Mouse (Mus musculus) left cerebral cortex, postnatal 36 days (tissue): ENCODE measurements around the gene Kptn. TPM values are rescaled to one million over a fixed set of nuclear protein-coding genes. Genes with fewer than 3 reads are reported as not detected.
A peak's percentile ranks its signal among the peaks of the same experiment; 100 is the strongest.

Experiments used
- DNase-seq, 2 experiments: peaks; one replicate each; pipeline ENCODE4 v3.0.0; 2021 to 2022; ENCODE audit warnings: low spot score in 2 of 2, mixed read lengths in 1 of 2
- intact Hi-C: fragments of 180-260 bp; cut with DNase I; formaldehyde crosslinking; loops from one replicate; pipeline ENCODE4 v1.15.1; 2025
- total RNA-seq, 2 experiments: library from RNA; stranded (reverse); gene quantifications; 2 replicates each; pipeline ENCODE4 v1.2.3; 2021

Kptn gene
- total RNA-seq, 2 experiments from 2014 or later = 40.9 to 44.9 TPM

DNA sequence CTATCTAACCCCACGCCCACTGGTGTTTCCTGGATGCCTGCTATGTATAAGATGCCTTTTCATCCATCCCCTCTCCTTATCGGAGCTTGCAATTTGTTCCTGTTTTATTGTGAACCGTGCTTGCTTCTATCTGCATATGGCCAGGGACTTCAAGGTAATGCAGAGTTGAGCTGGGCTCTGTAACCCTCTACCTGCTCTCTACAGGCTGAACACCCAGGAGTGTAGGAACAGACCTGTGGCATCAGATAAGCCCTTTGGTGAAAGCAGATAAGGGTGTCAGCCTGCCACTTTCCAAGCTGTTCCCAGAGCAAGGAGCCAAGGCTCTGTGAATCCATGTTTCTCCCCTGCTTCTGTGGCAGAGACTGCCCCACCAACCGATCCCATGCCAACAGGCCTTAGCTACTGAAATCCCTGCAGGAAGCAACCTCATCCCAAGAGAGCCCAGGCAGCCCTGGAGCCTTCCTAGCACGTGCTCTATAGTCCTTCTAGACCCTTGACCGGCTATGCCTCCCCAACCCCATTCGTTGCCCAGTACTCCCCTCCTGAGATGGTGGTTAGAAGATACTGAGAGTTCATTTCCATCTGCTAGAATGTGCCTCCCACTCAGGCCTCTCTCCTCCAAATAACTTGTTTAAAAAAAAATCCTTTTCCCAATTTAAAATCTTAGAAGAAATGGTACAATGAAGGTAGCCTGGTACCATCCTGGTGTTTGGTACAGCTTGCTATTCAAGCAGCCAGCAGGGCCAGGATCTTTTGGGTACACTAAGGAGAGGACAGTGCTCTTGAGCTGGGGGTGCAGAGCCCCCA, 8.2 kb upstream of the Kptn start:
- intact Hi-C loops = no loop called here
- DNase-seq = no peak

DNA sequence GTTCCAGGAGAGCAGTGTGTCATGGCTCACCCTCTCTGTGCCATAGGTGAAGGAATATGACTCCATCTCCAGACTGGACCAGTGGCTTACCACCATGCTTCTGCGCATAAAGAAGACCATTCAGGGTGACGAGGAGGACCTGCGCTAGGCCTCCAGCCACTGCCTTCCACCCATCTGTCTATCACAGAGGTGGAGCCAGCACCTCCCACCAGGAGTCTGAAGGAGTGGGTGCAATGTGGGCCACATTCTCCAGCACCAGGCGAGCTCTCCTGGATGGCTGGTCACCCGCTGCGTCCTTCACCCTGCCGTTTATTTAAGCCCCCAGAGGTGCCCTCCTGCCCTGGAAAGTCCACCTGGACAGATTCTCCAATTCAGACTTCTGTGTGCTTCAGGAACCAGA, 3.3 kb upstream of the Kptn start:
- intact Hi-C loops = no loop called here

DNA sequence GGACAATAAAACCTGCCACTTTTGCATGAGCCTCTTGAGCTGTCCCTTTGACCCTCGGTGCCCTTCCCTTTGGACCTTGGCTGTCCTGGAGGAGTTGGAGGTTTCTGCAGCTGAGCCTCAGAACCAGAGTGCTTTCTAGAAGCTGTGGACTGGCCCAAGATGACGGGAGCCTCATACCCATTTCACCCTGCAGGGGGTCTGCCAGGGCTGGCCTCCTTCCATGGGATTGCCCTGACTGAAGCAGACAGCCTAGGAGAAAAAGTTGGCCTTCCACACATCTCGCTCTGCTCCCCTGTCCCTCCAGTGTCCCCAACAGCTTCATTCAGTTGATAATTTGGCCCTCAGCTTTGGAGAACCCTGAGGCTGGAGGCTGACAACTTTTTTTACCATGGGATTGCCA, 2.6 kb upstream of the Kptn start:
- DNase-seq = no peak
- intact Hi-C loops = no loop called here

More for the DNA sequence above, 3.3 kb upstream of the Kptn start:
- no peak for DNase-seq

DNA sequence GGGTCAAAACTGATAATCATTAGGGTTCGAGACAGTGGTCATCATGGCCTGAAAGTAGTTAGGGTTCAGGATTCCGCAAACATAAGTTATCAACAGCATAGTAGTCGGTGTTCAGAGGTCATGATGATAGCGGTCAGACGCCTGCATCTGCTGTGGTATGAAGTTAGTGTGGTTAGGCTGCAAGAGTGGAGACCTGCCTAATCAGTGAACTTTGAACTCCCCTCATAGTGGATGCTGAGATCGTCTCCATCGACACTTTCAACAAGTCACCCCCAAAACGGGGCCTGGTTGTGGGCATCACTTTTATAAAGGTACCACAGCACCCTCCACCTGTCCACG, 536 bp downstream of the Kptn start:
- intact Hi-C loops = loop anchor here (5.0 kb wide), 1 partner anchor 37 kb away; no protein-coding TSS in a partner anchor
- no peak for DNase-seq

DNA sequence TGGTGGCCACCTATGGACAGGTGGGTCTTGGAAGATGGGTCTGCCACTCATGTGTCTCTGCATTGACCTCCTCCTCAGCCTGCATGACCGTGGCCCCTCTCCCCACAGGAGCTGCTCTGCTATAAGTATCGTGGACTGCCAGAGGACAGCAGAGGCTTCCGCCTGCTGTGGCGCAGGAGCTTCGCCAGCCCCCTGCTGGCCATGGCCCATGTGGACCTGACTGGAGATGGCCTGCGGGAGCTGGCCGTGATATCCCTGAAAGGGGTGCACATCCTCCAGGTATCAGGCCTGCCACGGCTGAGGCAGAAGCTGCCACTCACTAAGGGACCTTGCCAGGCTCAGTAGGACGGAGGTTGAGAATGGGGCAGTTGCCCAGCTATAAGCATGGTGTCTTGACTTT, 6.1 kb downstream of the Kptn start:
- intact Hi-C loops = no loop called here
- DNase-seq = no peak

DNA sequence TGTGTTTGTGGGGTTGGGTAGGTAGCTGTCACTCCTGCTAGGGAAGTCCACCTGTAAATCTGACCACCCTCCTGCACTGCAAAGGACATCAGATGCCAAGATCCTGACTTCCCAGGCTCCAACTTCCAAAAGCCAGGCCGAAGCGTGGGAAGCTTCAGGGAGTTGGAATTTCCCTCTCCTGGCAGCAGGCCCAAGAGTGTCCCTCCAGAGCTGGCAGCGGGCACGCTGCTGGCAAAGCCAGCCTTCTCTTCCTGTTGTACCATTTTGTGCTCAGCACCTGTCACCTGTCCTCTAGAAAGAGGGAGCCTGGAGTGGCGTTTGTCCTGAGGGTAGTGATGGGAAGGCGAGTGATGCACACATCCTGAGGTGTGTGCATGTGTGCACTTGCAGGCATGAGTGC, 8.6 kb downstream of the Kptn start:
- intact Hi-C loops = no loop called here

DNA sequence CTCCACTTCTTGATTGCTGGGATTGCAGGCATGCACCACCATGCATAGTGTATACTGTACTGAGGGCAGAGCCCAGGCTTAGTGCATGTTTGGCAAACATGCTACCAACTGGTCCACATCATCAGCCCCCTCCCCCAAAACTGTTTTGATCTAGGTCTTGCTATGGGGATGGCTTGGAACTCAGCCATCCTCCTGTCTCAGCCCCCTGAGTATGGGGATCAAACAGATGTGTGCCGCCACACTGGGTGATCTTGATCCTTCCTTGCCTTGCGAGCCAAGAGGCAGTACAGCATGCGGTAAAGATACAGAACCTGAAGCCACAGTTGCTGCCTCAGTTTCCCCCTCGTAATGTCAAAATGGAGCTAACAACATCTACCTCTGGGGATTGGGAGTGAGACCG, 9.2 kb downstream of the Kptn start:
- intact Hi-C loops = no loop called here
- no peak for DNase-seq

More for the DNA sequence above, 8.6 kb downstream of the Kptn start:
- no peak for DNase-seq

DNA sequence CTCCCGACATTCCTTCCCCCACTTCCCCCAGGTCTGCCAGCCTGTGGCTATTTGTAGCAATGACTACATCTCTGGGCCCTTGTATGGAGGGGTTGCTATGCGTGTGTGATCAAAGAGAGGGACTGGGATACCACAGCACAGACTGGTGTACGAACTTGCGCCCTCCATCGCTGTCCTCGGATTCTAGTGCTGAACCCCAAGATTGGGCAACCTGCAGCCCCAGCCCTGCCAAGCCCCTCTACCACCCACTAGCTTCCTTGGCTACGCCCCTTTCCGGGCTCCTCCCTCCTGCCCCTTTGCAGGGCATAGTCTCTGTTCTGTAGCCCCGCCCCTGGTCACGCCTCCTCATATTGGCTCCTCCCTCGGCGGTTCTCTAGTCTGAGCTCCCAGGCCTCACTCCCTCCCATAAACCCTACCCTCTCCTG, 9.7 kb downstream of the Kptn start, which contains the start of gene Slc8a2:
TSS of gene Slc8a2 (plus strand) at position 406 of the 425 bp plus-strand sequence.
- intact Hi-C loops = no loop called here
- DNase-seq = peak; percentile 84 to 90

DNA sequence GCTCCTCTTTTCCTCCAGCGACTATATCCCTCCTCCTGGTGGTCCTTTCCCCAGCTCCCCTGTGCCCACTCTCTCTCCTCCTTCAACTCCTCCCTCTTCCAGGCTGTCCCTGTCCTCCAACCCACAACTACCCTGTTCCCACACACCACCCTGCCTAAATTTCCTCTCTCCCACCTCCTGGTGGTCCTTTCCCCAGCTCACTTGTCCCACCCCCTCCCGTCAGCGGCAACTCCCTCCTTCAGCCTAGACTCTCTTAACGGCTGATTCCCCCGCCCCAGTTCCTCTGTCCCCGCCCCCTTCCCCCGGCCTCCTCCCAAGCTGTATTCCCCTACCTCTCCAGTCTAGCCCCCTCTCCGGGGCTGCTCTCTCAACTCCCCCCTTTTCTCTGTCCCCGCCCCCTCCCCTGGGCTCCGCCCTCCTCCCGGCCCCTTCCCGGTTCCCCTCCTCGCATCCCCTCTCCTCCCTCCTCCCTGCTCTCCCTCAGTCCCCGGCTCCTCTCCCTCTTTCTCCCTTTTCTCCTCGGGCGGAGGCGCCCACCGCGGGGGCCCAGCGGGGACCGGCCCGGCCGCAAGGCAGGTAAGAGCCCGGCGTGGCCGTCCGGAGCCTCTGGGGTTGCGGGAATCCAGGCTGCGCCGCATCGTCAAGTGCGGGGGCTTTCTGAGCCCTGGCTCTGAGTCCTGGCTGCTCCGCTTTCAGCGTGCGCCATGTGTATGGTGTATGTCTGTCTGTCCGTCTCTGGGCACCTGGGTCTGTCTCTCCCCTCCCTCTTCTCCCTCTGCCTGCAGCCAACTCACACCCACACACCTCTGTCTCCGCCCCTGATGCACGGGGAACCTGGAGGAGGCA, 10.4 kb downstream of the Kptn start:
- DNase-seq = peak; percentile 64 to 71
- intact Hi-C loops = loop anchor here (2.0 kb wide), 2 partner anchors 17 to 31 kb away; partner anchors contain the start of gene Napa

DNA sequence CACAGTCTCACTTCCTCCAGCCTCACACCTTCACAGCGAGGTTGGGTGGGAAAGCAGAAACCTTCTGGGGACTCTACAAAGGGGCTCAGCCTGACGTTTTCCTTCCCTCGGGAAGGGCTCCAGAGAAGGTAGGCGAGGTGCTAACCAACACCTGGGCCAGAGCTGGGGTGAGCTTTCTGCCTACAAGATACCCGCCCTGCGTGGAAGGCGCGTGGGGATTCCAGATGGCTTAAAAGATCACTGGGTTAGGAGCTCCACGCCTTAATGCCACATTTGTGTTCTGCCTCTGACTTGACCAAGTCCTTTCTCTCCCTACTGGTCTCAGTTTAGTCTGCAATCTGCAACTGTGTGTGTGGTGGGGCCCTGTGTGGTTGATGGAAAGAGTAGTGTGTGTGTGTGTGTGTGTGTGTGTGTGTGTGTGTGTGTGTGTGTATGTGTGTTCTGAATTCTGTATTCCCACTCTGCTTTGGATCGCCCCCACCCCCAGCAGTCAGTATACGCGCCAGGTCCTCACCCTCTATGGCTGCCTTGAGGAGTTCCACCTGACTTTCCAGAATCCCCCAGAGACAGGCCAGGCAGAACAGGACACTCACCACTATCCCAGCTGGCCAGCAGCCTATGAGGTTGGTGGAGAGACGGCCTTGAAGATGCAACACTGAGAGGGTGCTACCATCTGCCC, 11.4 kb downstream of the Kptn start:
- intact Hi-C loops = loop anchor here (2.0 kb wide), 2 partner anchors 16 to 32 kb away; partner anchors contain the start of gene Napa
- peak in 1 of 2 experiments; percentile 71 for DNase-seq

DNA sequence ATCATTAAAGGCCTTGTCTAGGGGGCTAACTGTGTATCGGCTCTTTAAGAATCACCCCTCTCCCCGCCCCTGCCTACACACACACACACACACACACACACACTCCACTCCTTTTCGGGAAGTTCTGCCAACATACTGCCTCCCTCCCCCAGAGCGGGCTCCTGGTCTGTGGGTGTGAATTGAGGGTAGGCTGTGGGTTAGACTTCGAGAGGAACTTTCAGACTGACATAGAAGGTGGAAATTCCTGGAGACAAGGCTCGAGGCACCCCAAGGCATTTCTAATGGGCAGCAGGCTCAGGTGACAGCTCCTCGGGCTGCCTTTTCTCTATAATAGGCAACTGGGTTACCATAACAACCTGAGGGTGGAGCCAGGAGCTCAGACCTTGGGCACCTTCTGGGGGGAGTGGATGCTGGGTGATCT, 12.5 kb downstream of the Kptn start:
- DNase-seq = no peak

DNA sequence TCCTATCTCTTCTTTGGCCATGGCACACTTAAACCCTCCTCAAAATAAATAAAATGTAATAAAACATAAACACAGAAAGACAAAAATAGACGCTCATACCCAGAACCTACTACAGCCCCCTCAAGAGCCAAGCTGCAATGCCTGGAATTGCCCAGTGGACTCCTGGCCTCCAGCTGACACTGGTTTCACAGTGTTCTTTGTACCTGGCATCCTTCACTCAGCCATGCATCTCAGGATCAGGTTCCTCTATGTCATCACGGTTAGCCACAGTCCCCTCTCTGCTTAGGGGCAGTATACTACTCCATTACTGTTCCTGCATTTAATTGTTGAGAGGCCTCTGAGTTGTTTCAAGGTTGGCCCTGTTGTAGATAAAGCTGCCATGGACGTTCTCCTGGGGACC, 13.2 kb downstream of the Kptn start:
- intact Hi-C loops = no loop called here
- DNase-seq = no peak

More for the DNA sequence above, 12.5 kb downstream of the Kptn start:
- intact Hi-C loops = no loop called here

DNA sequence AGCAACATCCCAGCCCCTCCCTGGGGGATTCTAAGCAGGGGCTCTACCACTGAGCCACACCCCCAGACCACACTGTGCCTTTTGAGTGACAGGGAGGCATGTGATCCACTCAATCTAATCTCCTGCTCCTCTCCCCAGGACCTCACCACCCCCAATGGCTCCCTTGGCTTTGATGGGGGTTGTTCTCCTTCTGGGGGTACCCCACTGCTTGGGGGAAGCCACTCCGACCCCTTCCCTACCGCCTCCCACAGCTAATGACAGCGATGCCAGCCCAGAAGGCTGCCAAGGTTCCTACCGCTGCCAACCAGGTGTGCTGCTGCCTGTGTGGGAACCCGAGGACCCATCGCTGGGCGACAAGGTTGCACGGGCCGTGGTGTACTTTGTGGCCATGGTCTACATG, 14.0 kb downstream of the Kptn start:
- intact Hi-C loops = no loop called here
- no peak for DNase-seq

DNA sequence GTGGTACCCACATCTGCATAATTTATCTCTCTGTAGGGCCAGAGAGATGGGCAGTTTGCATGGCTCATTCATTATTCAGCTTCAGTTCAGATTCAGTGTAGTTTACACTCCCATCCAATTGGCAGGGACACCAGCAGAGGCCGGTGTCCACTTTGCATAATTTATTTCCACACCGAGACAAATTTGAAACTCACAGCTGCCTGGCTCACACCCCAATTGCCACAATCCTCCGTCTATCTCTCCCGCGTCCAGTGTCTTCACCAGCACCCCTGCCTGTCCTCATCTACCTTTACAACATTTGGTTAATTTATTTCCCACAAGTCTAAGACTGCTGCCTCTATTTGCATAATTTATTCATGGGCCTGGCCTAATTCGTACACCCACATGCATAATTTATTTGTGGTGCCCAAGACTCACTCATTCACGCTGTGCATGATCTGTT, 15.3 kb downstream of the Kptn start:
- no peak for DNase-seq
- intact Hi-C loops = no loop called here

DNA sequence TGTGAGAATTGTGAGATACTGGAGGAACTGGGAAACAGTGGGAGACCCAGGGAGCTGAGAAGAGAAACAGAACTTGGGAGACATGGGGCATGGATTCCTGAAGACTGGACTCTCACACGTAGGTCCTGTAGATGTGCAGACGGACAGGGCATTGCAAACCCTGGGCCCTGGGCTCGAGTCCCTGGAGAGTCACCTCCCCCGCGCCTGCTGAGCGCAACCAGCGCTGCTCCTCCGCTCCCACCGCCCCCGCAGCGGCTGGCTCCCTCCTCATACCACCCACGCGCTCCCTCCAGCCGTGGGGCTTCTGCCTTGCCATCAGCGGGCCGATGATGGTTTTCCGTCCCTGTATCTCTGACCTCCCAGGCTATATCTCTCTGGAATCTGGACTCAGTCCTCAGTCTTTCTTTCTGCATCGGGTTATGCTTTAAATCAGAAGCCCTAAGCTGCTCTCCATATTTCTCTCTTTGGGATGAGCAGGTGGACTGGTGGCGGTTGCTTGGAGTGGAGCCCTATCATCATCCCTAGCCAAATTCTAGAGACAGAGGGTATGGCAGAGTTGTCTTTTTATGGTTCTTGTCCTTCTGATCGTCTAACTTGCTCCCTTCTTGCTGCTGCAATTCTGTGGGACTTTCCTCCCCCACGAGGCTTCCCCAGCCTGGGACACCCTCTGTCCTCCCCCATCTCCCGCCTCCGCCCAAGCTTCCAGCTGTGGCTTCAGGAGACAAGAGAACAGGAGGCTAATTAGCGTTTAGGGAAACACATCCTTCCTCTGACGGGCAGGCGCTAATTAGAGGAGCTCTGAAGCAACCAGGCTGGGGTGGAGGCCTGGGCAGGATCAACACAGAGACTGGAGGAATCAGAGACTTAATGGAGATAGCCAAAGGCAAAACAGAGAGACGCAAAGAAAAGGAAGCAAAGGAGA, 27.1 kb downstream of the Kptn start:
- intact Hi-C loops = loop anchor here (2.0 to 5.0 kb wide), 2 partner anchors 16 to 44 kb away; no protein-coding TSS in a partner anchor
- peak; percentile 76 to 85 for DNase-seq

DNA sequence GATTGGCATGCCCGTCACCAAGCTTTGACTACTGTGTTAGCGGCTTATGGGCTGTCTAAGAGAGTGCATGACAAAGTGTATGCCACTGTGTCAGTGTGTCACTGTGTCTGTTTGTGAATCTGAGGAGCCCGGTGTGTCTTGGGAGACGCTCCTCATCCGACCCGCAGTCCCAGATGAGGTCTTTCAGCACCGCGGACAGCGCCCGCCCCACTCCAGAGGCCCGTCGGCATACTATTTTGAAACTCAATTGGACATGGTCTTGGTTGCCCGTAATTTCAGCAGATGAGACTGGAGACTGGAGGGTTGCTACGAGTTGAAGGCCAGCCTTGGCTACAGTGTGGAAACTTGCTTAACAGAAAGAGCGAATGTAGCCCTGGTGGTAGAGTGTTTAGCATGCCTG, 27.9 kb downstream of the Kptn start:
- intact Hi-C loops = loop anchor here (2.0 to 5.0 kb wide), 2 partner anchors 17 to 45 kb away; no protein-coding TSS in a partner anchor
- no peak for DNase-seq

DNA sequence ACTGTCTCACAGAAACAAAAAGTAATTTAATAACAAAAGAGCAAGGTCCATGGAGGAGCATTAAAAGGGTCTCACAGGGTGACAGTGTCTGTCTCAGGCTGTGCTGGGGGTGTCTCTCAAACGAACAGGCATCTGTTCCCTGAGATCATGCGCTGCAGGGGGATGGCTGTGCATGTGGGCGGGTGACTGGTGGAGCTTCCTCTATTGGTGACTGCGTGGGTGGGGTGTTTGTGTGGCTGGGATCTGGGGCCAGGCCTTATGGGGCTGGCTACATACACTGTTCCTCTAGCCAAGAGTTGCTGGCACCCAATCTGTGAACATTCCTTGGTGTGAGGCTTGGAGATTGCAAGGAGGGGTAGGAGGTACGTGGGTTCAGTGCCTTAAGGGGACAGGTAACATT, 29.5 kb downstream of the Kptn start:
- intact Hi-C loops = loop anchor here (5.0 kb wide), 1 partner anchor 47 kb away; no protein-coding TSS in a partner anchor
- peak; percentile 85 to 94 for DNase-seq
